Mouse (Mus musculus) stomach, embryonic 16.5 days (tissue): Measurements from ENCODE around the gene Olfr1223. TPM values are rescaled to one million over a fixed set of nuclear protein-coding genes. Genes with fewer than 3 reads are reported as not detected.

ENCODE experiments used
- ATAC-seq: fragments of 200-750 bp; cut with Nextera tagmentation; 2 replicates; pipeline ENCODE4 v1.8.0; 2017; ENCODE audit warnings: moderate number of reproducible peaks, moderate TSS enrichment; ENCODE audit not compliant: insufficient read depth, low FRiP score
- H3K27ac ChIP-seq: fragments of 300-500 bp; sonication (generic); 2 replicates; pipeline ENCODE4 v1.5.1; 2014; ENCODE audit warnings: low read length
- H3K27me3 ChIP-seq: fragments of 300-500 bp; sonication (generic); 2 replicates; pipeline ENCODE4 v1.6.1; 2014; ENCODE audit warnings: low read length, control low read depth, mixed read lengths; ENCODE audit not compliant: control insufficient read depth, insufficient read depth
- H3K36me3 ChIP-seq: fragments of 300-500 bp; sonication (generic); 2 replicates; pipeline ENCODE4 v1.6.1; 2014; ENCODE audit warnings: low read length; ENCODE audit not compliant: control insufficient read depth, insufficient read depth
- H3K4me1 ChIP-seq: fragments of 300-500 bp; sonication (generic); 2 replicates; pipeline ENCODE4 v1.6.1; 2014; ENCODE audit warnings: low read length, control low read depth, mixed read lengths; ENCODE audit not compliant: control insufficient read depth, insufficient read depth
- H3K4me2 ChIP-seq: fragments of 300-500 bp; sonication (generic); 2 replicates; pipeline ENCODE4 v1.6.1; 2014; ENCODE audit warnings: low read depth, low read length, mixed read lengths
- H3K4me3 ChIP-seq: fragments of 300-500 bp; sonication (generic); replicated peaks from 2 replicates; pipeline ENCODE4 v1.5.1; 2014; ENCODE audit warnings: mild to moderate bottlenecking, low read length
- H3K9ac ChIP-seq: fragments of 300-500 bp; sonication (generic); 2 replicates; pipeline ENCODE4 v1.6.1; 2014; ENCODE audit warnings: low read length
- H3K9me3 ChIP-seq: fragments of 300-500 bp; sonication (generic); replicated peaks from 2 replicates; pipeline ENCODE4 v1.6.1; 2016; ENCODE audit warnings: low read length, control low read depth; ENCODE audit not compliant: control insufficient read depth
- WGBS: fragments of 180-500 bp; shearing (Covaris S2); extraction: QIAGEN DNeasy Blood & Tissue Kit; methylation state at CpG from one replicate; pipeline ENCODE4 v1.1.7; 2014; 5-methylcytosine and 5-hydroxymethylcytosine counted together
- polyA plus RNA-seq: library from polyadenylated mRNA; unstranded; fragments of >200 nt; fragmentation: Nextera tagmentation; extraction: Ambion mirVana; gene quantifications from 2 replicates; pipeline ENCODE4 v1.2.1, GENCODE M21; 2015

The Olfr1223 gene
- polyA plus RNA-seq, 1 experiment from 2014 or later: not detected

- Histone ChIP-seq H3K4me1 (no peaks in the 10 kb centered on the region), H3K36me3 (no peaks in the 10 kb centered on the region), H3K4me2 (no peak overlapping the region), H3K27ac (no peak overlapping the region), H3K9me3 (no peaks in the 10 kb centered on the region), H3K9ac (no peak overlapping the region), H3K27me3 (no peaks in the 10 kb centered on the region), H3K4me3 (no peak overlapping the region)
- no peak for ATAC-seq
Observed at GRCm38 (mm10) chr2:89105651-89106050, 45.7 kb downstream of the Olfr1223 start.

- no peak overlapping the region for H3K4me3 ChIP-seq
- H3K27me3 ChIP-seq: no peaks in the 10 kb centered on the region
- H3K9me3 ChIP-seq: no peaks in the 10 kb centered on the region
- H3K4me2 ChIP-seq: no peak overlapping the region
- ATAC-seq: no peak
- WGBS: 100% methylated on average over 1 of the region's 1 CpGs
- no peaks in the 10 kb centered on the region for H3K4me1 ChIP-seq
- no peak overlapping the region for H3K9ac ChIP-seq
- no peaks in the 10 kb centered on the region for H3K36me3 ChIP-seq
- no peak overlapping the region for H3K27ac ChIP-seq
Observed at GRCm38 (mm10) chr2:89093848-89094247, 57.5 kb downstream of the Olfr1223 start.

Other genes starting within 250 kb of the Olfr1223 start
- gene Olfr1208, start 249.2 kb downstream of the Olfr1223 start, polyA plus RNA-seq: not detected in 2 replicates
- gene Olfr1209, start 236.4 kb downstream of the Olfr1223 start, polyA plus RNA-seq: not detected in 2 replicates
- gene Olfr1211, start 213.4 kb downstream of the Olfr1223 start, polyA plus RNA-seq: not detected in 2 replicates
- gene Olfr1212, start 197.6 kb downstream of the Olfr1223 start, polyA plus RNA-seq: not detected in 2 replicates
- gene Gm13762, start 171.3 kb downstream of the Olfr1223 start, polyA plus RNA-seq: not detected in 2 replicates
- gene Olfr1214, start 158.9 kb downstream of the Olfr1223 start, polyA plus RNA-seq: not detected in 2 replicates
- gene Olfr1215, start 144.6 kb downstream of the Olfr1223 start, polyA plus RNA-seq: not detected in 2 replicates
- gene Olfr1216, start 133.2 kb downstream of the Olfr1223 start, polyA plus RNA-seq: not detected in 2 replicates
- not detected in 2 replicates for gene Olfr1217, start 119.5 kb downstream of the Olfr1223 start, polyA plus RNA-seq
- not detected in 2 replicates for gene Olfr1218, start 90.4 kb downstream of the Olfr1223 start, polyA plus RNA-seq
- not detected in 2 replicates for gene Olfr1219, start 68.0 kb downstream of the Olfr1223 start, polyA plus RNA-seq
- gene Olfr1220, start 44.7 kb downstream of the Olfr1223 start, polyA plus RNA-seq: not detected in 2 replicates
- gene Olfr1221, start 34.3 kb downstream of the Olfr1223 start, polyA plus RNA-seq: not detected in 2 replicates
- not detected in 2 replicates for gene Olfr1222, start 18.5 kb downstream of the Olfr1223 start, polyA plus RNA-seq
- gene Olfr1224-ps1, start 12.5 kb upstream of the Olfr1223 start, polyA plus RNA-seq: not detected in 2 replicates
- gene Olfr1225, start 23.1 kb upstream of the Olfr1223 start, polyA plus RNA-seq: not detected in 2 replicates
- gene Olfr1226, start 48.5 kb upstream of the Olfr1223 start, polyA plus RNA-seq: not detected in 2 replicates
- gene Olfr1228, start 102.5 kb upstream of the Olfr1223 start, polyA plus RNA-seq: not detected in 2 replicates
- gene Olfr1229, start 136.5 kb upstream of the Olfr1223 start, polyA plus RNA-seq: not detected in 2 replicates
- gene Olfr1230, start 145.7 kb upstream of the Olfr1223 start, polyA plus RNA-seq: not detected in 2 replicates
- not detected in 2 replicates for gene Olfr1231, start 155.5 kb upstream of the Olfr1223 start, polyA plus RNA-seq
- not detected in 2 replicates for gene Olfr1232, start 178.1 kb upstream of the Olfr1223 start, polyA plus RNA-seq
- gene Olfr1233, start 190.8 kb upstream of the Olfr1223 start, polyA plus RNA-seq: not detected in 2 replicates
- gene Olfr1234, start 213.3 kb upstream of the Olfr1223 start, polyA plus RNA-seq: not detected in 2 replicates